Mouse (Mus musculus): Measurements from ENCODE around the gene Fem1a. TPM values are rescaled to one million over a fixed set of nuclear protein-coding genes. Genes with fewer than 3 reads are reported as not detected.

Gene Fem1a
- polyA plus RNA-seq, 1 experiment from 2014 or later, result 18.9 TPM

DNA sequence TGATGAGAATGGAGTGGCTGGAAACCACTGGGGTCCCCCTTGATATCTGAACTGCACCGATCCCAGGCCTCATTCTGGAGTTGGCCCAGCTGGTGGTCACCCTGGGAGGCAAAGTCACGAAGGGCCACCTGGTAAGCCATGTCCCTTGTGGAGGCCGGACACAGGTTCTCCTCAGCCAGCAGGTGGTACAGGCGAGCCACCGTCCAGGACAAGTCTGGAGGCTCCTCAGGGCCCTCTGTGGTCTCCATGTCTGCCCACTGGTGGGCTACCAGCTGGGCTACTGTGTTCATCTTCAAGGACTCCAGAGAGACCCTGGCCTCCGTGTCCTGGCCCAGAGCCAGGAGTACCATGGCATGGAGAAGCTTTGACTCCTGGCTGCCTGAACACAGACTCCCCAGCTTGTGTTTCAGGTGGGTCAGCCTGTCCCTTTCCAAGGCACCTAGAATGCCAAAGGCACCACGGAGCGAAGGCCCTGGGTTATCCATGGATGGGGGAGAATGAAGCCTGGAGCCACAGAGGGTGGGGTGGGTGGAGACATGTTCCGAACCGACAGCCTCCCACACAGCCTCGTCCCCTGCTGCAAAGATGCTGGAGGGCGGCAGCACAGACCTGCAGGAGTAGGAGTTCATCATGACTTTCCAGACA lies 15.1 kb downstream of the Fem1a start:
- no peaks in the 10 kb centered on the region for H3K9me3 ChIP-seq
- no peak overlapping the region for H3K4me2 ChIP-seq
- WGBS, result 87% methylated on average over 12 of the region's 12 CpGs
- no peak overlapping the region for H3K27ac ChIP-seq
- no peak overlapping the region for H3K9ac ChIP-seq
- H3K36me3 ChIP-seq, result peaks cover 8% of the 10 kb centered on the region
- no peak overlapping the region for H3K4me3 ChIP-seq
- peaks cover 17% of the 10 kb centered on the region for H3K4me1 ChIP-seq (replicated peaks)
- H3K27me3 ChIP-seq, result no peaks in the 10 kb centered on the region
- no peak for ATAC-seq (ENCODE audit: low FRiP score)

DNA sequence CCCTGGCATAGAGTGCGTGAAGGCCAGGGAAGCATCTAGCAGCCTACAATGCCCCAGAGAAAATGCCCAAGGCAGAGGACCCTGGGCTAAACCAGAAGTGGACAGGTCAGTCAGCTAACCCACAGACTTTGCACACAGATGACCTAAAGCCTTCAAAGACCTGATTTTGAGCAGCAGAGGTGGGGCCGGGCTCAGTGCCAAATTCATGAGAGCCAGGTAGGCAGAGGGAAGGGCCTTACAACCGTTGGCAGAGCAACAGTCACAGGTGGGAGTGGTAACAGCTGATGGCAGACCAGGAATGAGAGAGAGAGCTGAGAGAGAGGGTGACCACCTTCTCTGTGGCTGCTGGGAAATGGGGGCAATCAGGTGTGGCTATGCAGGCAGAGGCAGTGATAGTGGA lies 16.0 kb downstream of the Fem1a start:
- H3K27me3 ChIP-seq, result no peaks in the 10 kb centered on the region
- H3K36me3 ChIP-seq, result peaks cover 8% of the 10 kb centered on the region
- H3K4me2 ChIP-seq, result no peak overlapping the region
- H3K4me3 ChIP-seq, result no peak overlapping the region
- no peak overlapping the region for H3K9ac ChIP-seq
- 80% methylated on average over 3 of the region's 3 CpGs for whole genome bisulfite sequencing
- peaks cover 24% of the 10 kb centered on the region for H3K4me1 ChIP-seq (replicated peaks)
- no peak overlapping the region for H3K27ac ChIP-seq
- no peaks in the 10 kb centered on the region for H3K9me3 ChIP-seq
- ATAC-seq (ENCODE audit: low FRiP score), result no peak

DNA sequence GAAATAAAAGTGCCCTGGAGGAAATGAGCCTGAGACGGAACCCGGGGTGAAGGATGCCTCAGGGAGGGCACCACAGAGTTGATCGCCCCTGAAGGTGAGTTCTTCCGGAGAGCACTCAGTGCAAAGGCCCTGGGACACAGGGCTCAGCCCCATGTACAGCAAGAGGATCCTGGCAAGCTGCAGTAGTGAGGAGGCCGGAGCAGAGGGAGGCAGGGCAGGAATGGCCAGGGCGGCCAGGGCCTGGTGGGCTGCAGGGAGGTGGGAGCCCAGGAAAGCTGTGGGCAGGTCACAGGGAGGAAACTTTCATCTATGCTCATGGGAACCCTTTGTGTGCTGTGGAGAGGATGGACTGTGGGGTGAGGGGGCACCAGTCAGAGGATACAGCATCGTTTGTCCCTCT lies 16.9 kb downstream of the Fem1a start:
- WGBS, result 88% methylated on average over 7 of the region's 7 CpGs
- Histone ChIP-seq H3K9ac (0 out of 2 replicates have a peak overlapping the region, but pooled peaks have one; percentile 13), H3K4me1 (replicated peaks) (peaks cover 22% of the 10 kb centered on the region), H3K27me3 (no peaks in the 10 kb centered on the region), H3K4me2 (no peak overlapping the region), H3K36me3 (peaks cover 8% of the 10 kb centered on the region), H3K4me3 (no peak overlapping the region), H3K9me3 (no peaks in the 10 kb centered on the region), H3K27ac (no peak overlapping the region)
- ATAC-seq (ENCODE audit: low FRiP score), result no peak

DNA sequence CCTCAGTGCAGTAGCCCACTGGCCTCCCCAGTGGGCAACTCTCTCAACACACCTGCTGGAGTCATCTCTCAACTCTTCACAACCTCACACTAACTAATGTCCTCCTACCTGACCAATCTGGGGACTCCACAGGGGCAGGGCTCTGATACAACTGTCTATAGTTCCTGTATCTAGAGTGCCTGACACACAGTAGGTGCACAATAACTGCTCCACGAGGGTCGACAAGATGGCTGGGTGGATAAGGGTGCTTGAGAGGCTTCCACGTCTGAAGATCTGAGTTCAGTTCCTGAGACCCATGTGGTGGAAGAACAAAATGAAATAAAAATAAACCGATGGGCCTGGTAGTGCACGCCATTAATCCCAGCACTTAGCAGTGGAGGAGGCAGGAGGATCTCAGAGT lies 17.4 kb downstream of the Fem1a start:
- no peak overlapping the region for H3K4me3 ChIP-seq
- ATAC-seq (ENCODE audit: low FRiP score), result no peak
- WGBS, result 87% methylated on average over 5 of the region's 5 CpGs
- peaks cover 22% of the 10 kb centered on the region for H3K4me1 ChIP-seq (replicated peaks)
- no peak overlapping the region for H3K27ac ChIP-seq
- peaks cover 8% of the 10 kb centered on the region for H3K36me3 ChIP-seq
- H3K9me3 ChIP-seq, result no peaks in the 10 kb centered on the region
- H3K27me3 ChIP-seq, result no peaks in the 10 kb centered on the region
- no peak overlapping the region for H3K4me2 ChIP-seq
- H3K9ac ChIP-seq, result no peak overlapping the region

DNA sequence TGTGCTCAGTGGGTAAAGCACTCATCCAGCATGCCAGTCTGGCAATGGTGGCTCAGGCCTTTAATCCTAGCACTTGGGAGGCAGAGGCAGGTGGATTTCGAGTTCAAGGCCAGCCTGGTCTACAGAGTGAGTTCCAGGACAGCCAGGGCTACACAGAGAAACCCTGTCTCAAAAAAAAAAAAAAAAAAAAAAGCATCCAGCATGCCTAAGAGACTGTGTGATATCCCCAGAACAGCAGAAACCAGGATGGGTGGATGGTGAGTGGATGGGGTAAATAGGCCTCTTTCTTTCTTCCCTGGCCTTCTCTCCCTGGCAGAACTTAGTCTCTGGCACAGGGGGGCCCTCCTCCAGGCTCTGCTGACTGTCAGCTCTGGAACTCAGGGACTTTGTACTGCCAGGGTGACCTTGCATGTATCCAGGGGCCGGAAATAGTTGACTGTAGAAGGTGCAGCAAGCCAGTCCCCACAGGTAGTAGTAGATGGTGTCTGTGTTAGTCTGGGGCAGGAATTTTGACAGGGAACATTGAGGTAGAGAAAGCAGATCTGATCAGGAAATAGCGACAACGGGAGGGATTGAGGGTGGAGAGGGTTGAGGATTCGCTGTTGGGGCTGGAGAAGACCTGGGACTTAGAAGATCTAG lies 19.4 kb downstream of the Fem1a start:
- Histone ChIP-seq H3K4me1 (replicated peaks) (peaks cover 16% of the 10 kb centered on the region), H3K4me3 (peak overlapping the region; percentile 44), H3K4me2 (peak overlapping the region; percentile 67), H3K27ac (0 out of 2 replicates have a peak overlapping the region, but pooled peaks have one; percentile 40), H3K27me3 (no peaks in the 10 kb centered on the region), H3K36me3 (peaks cover 9% of the 10 kb centered on the region), H3K9ac (peak overlapping the region; percentile 70), H3K9me3 (no peaks in the 10 kb centered on the region)
- no peak for ATAC-seq (ENCODE audit: low FRiP score)
- 34% methylated on average over 5 of the region's 5 CpGs for WGBS

DNA sequence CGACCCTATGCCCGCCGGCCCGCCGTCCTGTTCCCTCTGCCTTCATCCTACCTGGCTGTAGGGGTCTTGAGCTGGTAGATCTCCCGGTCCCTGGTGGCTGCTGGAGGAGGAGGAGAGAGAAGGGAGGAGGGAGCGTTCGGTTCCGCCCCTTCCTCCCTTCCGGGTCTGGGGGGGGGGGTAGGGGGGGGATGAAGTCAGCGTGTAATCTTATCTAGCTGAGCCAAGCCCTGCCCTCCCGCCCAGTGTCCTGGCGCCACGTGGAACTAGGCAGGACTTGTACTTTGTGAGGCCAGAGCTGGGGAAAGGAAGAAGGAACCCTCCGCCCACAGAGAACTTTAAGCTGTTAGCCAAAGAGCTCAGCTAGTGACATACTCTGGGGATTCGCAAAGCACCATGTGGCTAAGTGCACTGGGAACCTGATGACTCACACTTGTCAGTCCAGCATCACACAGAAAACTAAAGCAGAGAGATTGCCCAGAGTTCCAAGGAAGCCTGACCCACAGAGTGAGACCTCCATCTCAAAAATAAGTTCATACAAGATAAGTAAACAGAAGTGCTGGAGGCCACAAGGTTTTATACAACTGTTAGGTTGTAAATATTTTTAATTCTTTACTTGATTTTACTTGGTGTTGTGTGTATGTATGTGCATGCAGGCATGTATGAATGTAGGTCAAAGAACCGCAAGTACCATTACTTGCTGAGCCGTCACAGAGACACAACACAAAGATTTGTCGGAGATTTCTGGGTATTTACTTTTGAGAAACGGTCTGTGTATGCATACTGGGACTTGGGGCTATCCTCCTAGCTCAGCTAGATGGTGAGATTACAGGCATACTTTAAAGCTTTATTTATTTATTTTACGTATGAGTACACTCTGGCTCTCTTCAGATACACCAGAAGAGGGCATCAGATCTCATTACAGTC lies 20.3 kb downstream of the Fem1a start, which contains the start of gene Ticam1:
Gene Ticam1 (minus strand): TSS at position 144 of the 924 bp plus-strand sequence.
- H3K36me3 ChIP-seq, result peaks cover 8% of the 10 kb centered on the region
- no peaks in the 10 kb centered on the region for H3K27me3 ChIP-seq
- H3K9ac ChIP-seq, result peak within 1 kb of the TSS; percentile 70
- peaks cover 16% of the 10 kb centered on the region for H3K4me1 ChIP-seq (replicated peaks)
- H3K4me3 ChIP-seq, result peak within 1 kb of the TSS; percentile 44
- peak; percentile 79 for ATAC-seq (ENCODE audit: low FRiP score)
- peak within 1 kb of the TSS; percentile 70 for H3K27ac ChIP-seq
- H3K9me3 ChIP-seq, result no peaks in the 10 kb centered on the region
- H3K4me2 ChIP-seq, result peak within 1 kb of the TSS; percentile 67
- WGBS, result 10% methylated on average over 18 of the region's 21 CpGs

DNA sequence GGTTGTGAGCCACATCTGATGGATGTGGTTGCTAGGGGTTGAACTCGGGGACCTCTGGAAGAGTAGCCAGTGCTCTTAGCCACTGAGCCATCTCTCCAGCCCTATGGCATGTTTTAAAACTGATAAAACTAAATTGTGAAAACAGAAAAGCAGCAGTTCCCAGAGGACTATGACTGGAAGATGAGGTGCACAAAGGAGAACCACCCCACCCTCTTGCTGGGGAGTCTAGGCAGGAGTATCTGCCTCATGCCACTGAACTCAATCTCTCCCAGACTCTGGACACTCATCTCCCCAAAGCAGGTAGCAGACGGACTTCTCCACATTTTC lies 20.9 kb downstream of the Fem1a start:
- Histone ChIP-seq H3K4me2 (peak overlapping the region; percentile 67; the same call in 1 of the 2 replicates), H3K4me1 (replicated peaks) (peaks cover 16% of the 10 kb centered on the region), H3K9ac (no peak overlapping the region; the same call in 1 of the 2 replicates), H3K36me3 (peaks cover 8% of the 10 kb centered on the region), H3K27me3 (no peaks in the 10 kb centered on the region), H3K27ac (no peak overlapping the region; the same call in 1 of the 2 replicates), H3K4me3 (no peak overlapping the region), H3K9me3 (no peaks in the 10 kb centered on the region)
- ATAC-seq (ENCODE audit: low FRiP score), result 0 out of 2 replicates have a peak, but pooled peaks have one; percentile 17
- WGBS, result 57% methylated on average over 2 of the region's 2 CpGs

DNA sequence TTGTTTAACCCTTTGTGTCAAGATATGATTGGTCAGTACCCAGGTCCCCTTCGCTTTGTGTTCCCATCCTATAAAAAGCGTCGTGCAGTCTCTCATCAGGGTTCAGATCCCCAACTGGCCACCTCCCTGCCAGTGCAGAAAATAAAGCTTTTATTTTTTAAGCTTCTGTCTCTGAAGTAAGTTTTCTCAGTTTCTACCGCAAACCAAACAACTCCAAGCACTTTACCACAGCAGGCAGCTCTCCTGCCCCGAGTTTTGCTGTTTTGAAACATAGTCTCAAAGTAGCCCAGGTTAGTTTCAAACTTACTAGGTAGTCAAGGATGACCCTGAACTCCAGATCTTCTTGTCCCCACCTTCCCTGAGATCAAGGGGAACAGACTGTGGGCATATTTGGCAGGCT lies 21.7 kb downstream of the Fem1a start:
- Histone ChIP-seq H3K27ac (no peak overlapping the region), H3K4me3 (no peak overlapping the region), H3K36me3 (peaks cover 8% of the 10 kb centered on the region), H3K4me2 (no peak overlapping the region), H3K9me3 (no peaks in the 10 kb centered on the region), H3K27me3 (no peaks in the 10 kb centered on the region), H3K9ac (no peak overlapping the region), H3K4me1 (replicated peaks) (peaks cover 16% of the 10 kb centered on the region)
- no peak for ATAC-seq (ENCODE audit: low FRiP score)
- 94% methylated on average over 5 of the region's 5 CpGs for WGBS

DNA sequence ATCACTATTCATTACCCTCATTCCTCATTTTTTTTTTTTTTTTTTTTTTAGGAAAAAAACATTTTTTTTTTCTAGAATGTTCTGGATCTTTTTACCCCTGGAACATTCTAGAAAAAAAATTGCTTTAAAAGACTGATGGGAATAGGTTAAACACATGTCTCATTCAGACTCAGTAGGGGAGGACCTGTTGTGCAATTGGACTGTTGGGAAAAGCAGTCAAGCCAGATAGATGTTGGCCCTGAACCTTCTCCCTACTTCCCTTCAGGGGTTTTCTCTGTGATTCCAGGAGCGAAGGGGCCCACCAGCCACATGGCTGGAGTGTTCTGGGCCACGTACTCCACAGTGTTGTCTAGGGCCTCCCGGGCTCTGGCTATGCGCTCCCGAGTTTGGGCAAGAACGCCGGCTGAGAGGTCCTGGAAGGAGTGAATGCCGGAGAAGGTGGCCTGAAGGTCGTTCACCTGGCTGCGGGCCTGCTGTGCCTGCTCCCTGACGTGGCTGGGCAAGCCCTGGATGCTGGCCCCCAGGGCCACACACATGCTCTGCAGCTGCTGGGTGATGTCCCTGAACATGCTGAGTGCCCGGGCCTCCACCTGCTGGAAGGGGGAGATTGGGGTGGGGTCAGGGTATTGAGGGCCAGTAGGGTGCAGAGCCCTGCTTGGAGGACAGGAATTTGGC lies 23.0 kb downstream of the Fem1a start:
- Histone ChIP-seq H3K36me3 (peaks cover 8% of the 10 kb centered on the region), H3K4me2 (no peak overlapping the region), H3K4me1 (replicated peaks) (peaks cover 16% of the 10 kb centered on the region), H3K27ac (no peak overlapping the region), H3K9me3 (no peaks in the 10 kb centered on the region), H3K27me3 (no peaks in the 10 kb centered on the region), H3K4me3 (no peak overlapping the region), H3K9ac (no peak overlapping the region)
- WGBS, result 95% methylated on average over 12 of the region's 12 CpGs
- ATAC-seq (ENCODE audit: low FRiP score), result no peak

DNA sequence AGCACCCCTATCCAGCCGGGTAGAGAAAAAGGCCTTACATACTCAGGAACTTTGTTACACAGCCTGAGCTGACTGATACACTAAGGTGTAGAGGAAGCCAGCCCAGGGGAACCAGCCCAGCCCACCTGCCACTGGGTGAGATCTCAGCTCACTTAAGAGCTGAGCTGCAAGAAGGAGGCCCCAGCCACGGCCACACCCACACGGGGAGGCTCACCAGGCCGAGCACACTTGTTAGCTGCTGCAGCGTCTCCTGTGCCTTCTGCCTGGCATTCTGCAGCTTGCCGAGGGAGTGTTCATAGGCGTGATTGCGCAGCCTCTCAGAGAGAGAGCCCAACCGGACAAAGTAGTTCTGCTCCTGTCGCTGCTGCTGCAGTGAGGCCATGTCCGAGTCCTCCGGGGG lies 24.6 kb downstream of the Fem1a start:
- 90% methylated on average over 12 of the region's 12 CpGs for WGBS
- Histone ChIP-seq H3K4me2 (no peak overlapping the region), H3K36me3 (peaks cover 11% of the 10 kb centered on the region), H3K27ac (no peak overlapping the region), H3K9ac (no peak overlapping the region), H3K9me3 (no peaks in the 10 kb centered on the region), H3K4me3 (no peak overlapping the region), H3K4me1 (replicated peaks) (peaks cover 13% of the 10 kb centered on the region), H3K27me3 (no peaks in the 10 kb centered on the region)
- ATAC-seq (ENCODE audit: low FRiP score), result no peak

DNA sequence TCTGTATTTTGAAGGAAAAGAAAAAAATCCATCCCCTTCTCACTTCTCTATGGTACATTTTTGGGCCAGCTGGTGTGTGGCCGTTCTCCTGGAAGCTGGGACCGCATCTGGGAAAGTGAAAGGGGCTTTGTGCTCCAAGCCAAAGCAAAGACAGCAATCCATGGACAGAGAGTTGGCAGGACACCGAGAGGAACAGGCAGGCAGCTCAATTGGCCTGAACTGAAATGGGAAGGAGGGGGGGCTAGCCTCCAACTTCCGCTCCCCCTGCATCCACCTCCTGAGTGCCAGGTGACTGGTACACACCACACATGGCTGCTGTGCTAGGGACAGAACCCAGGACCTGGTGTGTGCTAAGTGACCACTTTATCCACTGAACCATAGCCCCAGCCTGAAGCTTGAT lies 26.2 kb downstream of the Fem1a start:
- H3K4me3 ChIP-seq, result no peak overlapping the region
- no peak overlapping the region for H3K27ac ChIP-seq
- no peak for ATAC-seq (ENCODE audit: low FRiP score)

DNA sequence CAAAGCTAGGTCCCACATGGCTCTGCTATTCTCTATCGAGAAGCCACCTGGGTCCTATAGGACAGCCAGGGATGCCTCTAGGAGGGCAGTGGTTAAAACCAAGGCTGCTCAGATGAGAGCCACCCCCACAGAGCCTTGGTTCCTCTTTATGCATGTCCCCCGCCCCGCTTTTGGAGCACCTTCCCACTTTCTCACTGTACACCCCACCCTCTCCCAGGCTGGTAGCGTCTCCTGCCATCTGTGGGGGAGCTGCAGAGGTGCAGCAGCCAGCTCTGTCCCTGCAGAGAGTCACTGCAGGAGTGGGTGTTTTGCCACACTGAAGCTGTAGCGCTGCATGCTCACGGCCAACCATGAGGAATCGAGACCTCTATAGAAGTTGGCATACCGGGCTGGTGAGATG lies 26.7 kb downstream of the Fem1a start:
- H3K9me3 ChIP-seq, result no peaks in the 10 kb centered on the region
- H3K4me3 ChIP-seq, result no peak overlapping the region
- ATAC-seq (ENCODE audit: low FRiP score), result no peak
- WGBS, result 87% methylated on average over 8 of the region's 8 CpGs
- H3K4me1 ChIP-seq (replicated peaks), result peaks cover 7% of the 10 kb centered on the region; the same call in 1 of the 2 replicates
- H3K9ac ChIP-seq, result no peak overlapping the region
- no peak overlapping the region for H3K27ac ChIP-seq
- H3K27me3 ChIP-seq, result no peaks in the 10 kb centered on the region
- peaks cover 11% of the 10 kb centered on the region for H3K36me3 ChIP-seq
- no peak overlapping the region for H3K4me2 ChIP-seq

More for the DNA sequence above, 26.2 kb downstream of the Fem1a start:
- Histone ChIP-seq H3K9me3 (no peaks in the 10 kb centered on the region), H3K27me3 (no peaks in the 10 kb centered on the region), H3K9ac (0 out of 2 replicates have a peak overlapping the region, but pooled peaks have one; percentile 43), H3K4me1 (replicated peaks) (peaks cover 3% of the 10 kb centered on the region; the same call in 1 of the 2 replicates), H3K4me2 (no peak overlapping the region), H3K36me3 (peaks cover 11% of the 10 kb centered on the region)
- 82% methylated on average over 4 of the region's 4 CpGs for WGBS
